Comparison of ENCODE assay signal across 27 mouse cellular contexts in the genomic region with DNA sequence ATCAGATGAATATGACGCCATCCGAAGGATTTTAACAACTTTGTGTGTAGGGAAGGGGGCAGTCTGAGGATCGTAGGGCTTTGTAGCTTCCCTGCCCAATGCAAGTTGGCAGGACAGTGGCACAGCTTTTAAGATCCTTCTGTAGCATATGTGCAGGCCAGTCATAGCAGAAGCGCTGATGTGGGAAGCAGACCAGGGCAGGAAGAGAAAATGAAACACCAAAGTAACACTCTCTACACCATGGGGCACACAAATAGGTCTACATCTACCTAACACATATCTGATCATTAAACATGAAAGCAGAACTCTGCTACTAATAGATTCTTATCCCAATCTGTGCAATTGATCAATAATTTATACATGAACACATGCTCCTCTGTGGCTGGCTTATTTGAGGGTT.
A peak's percentile ranks its signal among the peaks of the same experiment; 100 is the strongest.
DNase-seq lines count a peak whose midpoint lies in the region; ATAC-seq lines count a peak whose summit lies in the region.
"Had no signal": no experiment of that assay in that cellular context is flagged by ENCODE, and none has a peak within 500 bp of the region (broad histone marks: within the 10 kb centered on the region; RNA-seq: fewer than 3 reads in every experiment).

No protein-coding gene starts in this region.

- DNase-seq in A20 (ENCODE audit: low read depth, low spot score): peak; percentile 75
- DNase-seq in CD4-positive helper T cell, adult 2 months (ENCODE audit: low read depth, low spot score): peak; percentile 1
- DNase-seq in splenic B cell, adult 2 months (ENCODE audit: low read depth, low spot score): peak; percentile 47
- DNase-seq in urinary bladder, adult 18-20 months (ENCODE audit: low spot score in 2 of 2): no peak
- no peak for DNase-seq in hindbrain, embryonic 10.5 days (ENCODE audit: low spot score)
- DNase-seq: adrenal gland, adult 8-10 months; adrenal gland, postnatal 14 days; adrenal gland, postnatal 36 days; cerebellum, adult 11 months; cerebellum, adult 18-20 months; cerebellum, adult 8-10 months; cerebellum, adult 9-11 months; cerebellum, postnatal 14 days; cerebellum, postnatal 36 days; embryo, embryonic 11 days had no signal

- no peaks in the 10 kb centered on the region for H3K9me3 ChIP-seq in megakaryocyte, embryonic 14.5 days
- H3K9me3 ChIP-seq in hindbrain, embryonic 10.5 days: no peaks in the 10 kb centered on the region
- H3K9me3 ChIP-seq: embryonic facial prominence, embryonic 13.5 days; embryonic facial prominence, embryonic 15.5 days; forebrain, embryonic 10.5 days; forebrain, embryonic 12.5 days; G1E had no signal

- peaks cover 81% of the 10 kb centered on the region for H3K4me1 ChIP-seq in megakaryocyte, embryonic 14.5 days
- H3K4me1 ChIP-seq in hindbrain, embryonic 10.5 days (replicated peaks): peaks cover 48% of the 10 kb centered on the region
- H3K4me1 ChIP-seq: embryonic facial prominence, embryonic 13.5 days; embryonic facial prominence, embryonic 15.5 days had no signal

- ATAC-seq in megakaryocyte, adult 5-6 weeks (ENCODE audit: poor library complexity, severe bottlenecking): no peak
- ATAC-seq: activated CD4-positive, CD25-positive, alpha-beta regulatory T cell, adult 4 months; forebrain, embryonic 14.5 days; forebrain, embryonic 16.5 days; Patski had no signal

- 92% methylated on average over 4 of the region's 4 CpGs for WGBS in hindbrain, embryonic 10.5 days

- no peak overlapping the region for H3K27ac ChIP-seq in hindbrain, embryonic 10.5 days
- H3K27ac ChIP-seq: embryonic facial prominence, embryonic 13.5 days; embryonic facial prominence, embryonic 15.5 days; forebrain, embryonic 10.5 days; forebrain, embryonic 12.5 days had no signal

- H3K27me3 ChIP-seq in megakaryocyte, embryonic 14.5 days (replicated peaks): no peaks in the 10 kb centered on the region
- H3K27me3 ChIP-seq in splenic B cell, adult 2 months (ENCODE audit: control insufficient read depth, insufficient read depth, low read length, poor library complexity, severe bottlenecking): no peaks in the 10 kb centered on the region
- H3K27me3 ChIP-seq in hindbrain, embryonic 10.5 days (ENCODE audit: insufficient read depth, poor library complexity, severe bottlenecking): no peaks in the 10 kb centered on the region
- H3K27me3 ChIP-seq: embryonic facial prominence, embryonic 13.5 days; embryonic facial prominence, embryonic 15.5 days; Patski had no signal

- peak overlapping the region; percentile 56 for H3K4me3 ChIP-seq in megakaryocyte, embryonic 14.5 days (replicated peaks)
- H3K4me3 ChIP-seq in hindbrain, embryonic 10.5 days: no peak overlapping the region
- H3K4me3 ChIP-seq: embryonic facial prominence, embryonic 13.5 days; embryonic facial prominence, embryonic 15.5 days; erythroblast, embryonic 14.5 days; forebrain, embryonic 10.5 days; forebrain, embryonic 12.5 days had no signal

- H3K36me3 ChIP-seq in megakaryocyte, embryonic 14.5 days (replicated peaks; ENCODE audit: low read length): no peaks in the 10 kb centered on the region
- H3K36me3 ChIP-seq in splenic B cell, adult 2 months (ENCODE audit: control insufficient read depth, insufficient read depth, low read length, poor library complexity, severe bottlenecking): peaks cover 3% of the 10 kb centered on the region; the same call in 1 of the 2 replicates
- H3K36me3 ChIP-seq in hindbrain, embryonic 10.5 days: no peaks in the 10 kb centered on the region
- H3K36me3 ChIP-seq: embryonic facial prominence, embryonic 13.5 days; embryonic facial prominence, embryonic 15.5 days; forebrain, embryonic 10.5 days; forebrain, embryonic 12.5 days; G1E had no signal

Comparison
In these comparisons a context has a peak if more than half of its experiments do, and no peak if none do; other contexts are left out.
1. DNase-seq: peak in A20 (single experiment), CD4-positive helper T cell, adult 2 months (single experiment) and splenic B cell, adult 2 months (single experiment); none in urinary bladder, adult 18-20 months (0 of 2) and hindbrain, embryonic 10.5 days (single experiment).